Mouse (Mus musculus) CH12F3 (cell line): ENCODE measurements around the gene Zic2.
"Not testable (repeated sequence)": the region's sequence is repeated elsewhere in the genome, so short reads cannot be mapped to it uniquely, and the experiment has no call there.

ENCODE experiments used
- in situ Hi-C: fragments of 300-500 bp; cut with MboI; formaldehyde crosslinking; loops from 2 replicates; pipeline ENCODE4 v1.14.3; 2020; ENCODE audit warnings: low sequenced_read_pairs

Zic2 gene

GRCm38 (mm10) chr14:122461500-122461899 is 13.7 kb upstream of the Zic2 start:
- in situ Hi-C loops, result no loop called here

- in situ Hi-C loops, result no loop called here
Observed at GRCm38 (mm10) chr14:122461966-122462365, 13.3 kb upstream of the Zic2 start.

DNA sequence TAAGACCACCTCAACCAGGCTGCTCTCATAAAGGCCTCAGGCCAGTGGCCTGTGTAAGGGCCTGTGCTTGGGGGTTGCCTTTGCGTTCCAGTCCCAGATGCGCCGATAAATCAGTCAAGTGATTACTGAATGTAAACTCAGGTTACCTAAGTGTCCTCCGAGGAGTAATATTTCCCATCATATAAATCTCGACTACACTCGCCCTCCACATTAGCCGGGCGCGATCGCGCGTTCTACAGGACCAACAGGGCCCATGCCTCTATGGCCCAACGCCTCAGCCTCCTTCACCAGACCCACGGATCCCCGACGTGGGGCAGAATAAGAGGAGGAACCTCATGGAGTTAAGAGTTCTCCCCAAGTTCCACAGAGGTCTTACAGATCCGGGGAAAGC is 12.6 kb upstream of the Zic2 start:
- in situ Hi-C loops, result no loop called here

DNA sequence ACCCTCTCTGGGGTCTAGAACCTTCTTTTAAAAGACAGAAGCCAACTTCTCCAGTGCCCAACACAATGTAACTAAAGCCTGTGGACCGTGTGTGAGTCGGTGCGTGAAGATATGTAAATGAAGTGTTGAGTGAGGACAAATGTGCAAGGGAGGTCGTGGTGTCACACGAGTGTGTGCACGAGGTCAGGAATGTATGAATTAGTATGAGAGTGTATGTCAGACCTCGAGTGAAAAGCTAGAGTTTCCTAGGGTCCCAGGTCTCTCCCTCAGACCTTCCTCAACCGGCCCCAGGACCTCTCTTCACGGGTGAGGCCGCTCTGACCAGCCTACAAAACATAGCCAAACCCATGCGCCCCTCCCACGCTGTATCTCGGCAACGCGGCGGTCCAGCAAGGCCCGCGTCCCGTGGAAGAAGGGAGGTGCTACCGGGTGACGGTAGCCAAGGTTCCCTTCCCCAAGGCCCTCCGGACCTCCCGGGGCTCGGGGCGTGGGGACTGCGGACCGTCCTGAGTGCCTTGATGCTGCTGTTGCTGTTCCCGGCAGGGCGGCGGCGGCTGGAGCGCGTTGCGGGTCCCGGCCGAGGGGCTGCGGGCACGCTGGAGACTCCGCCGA is 12.0 kb upstream of the Zic2 start:
- in situ Hi-C loops, result no loop called here

GRCm38 (mm10) chr14:122463734-122464341 is 11.4 kb upstream of the Zic2 start:
- in situ Hi-C loops, result not testable (repeated sequence)

- in situ Hi-C loops, result no loop called here
Observed at GRCm38 (mm10) chr14:122464351-122464762, 10.9 kb upstream of the Zic2 start.

DNA sequence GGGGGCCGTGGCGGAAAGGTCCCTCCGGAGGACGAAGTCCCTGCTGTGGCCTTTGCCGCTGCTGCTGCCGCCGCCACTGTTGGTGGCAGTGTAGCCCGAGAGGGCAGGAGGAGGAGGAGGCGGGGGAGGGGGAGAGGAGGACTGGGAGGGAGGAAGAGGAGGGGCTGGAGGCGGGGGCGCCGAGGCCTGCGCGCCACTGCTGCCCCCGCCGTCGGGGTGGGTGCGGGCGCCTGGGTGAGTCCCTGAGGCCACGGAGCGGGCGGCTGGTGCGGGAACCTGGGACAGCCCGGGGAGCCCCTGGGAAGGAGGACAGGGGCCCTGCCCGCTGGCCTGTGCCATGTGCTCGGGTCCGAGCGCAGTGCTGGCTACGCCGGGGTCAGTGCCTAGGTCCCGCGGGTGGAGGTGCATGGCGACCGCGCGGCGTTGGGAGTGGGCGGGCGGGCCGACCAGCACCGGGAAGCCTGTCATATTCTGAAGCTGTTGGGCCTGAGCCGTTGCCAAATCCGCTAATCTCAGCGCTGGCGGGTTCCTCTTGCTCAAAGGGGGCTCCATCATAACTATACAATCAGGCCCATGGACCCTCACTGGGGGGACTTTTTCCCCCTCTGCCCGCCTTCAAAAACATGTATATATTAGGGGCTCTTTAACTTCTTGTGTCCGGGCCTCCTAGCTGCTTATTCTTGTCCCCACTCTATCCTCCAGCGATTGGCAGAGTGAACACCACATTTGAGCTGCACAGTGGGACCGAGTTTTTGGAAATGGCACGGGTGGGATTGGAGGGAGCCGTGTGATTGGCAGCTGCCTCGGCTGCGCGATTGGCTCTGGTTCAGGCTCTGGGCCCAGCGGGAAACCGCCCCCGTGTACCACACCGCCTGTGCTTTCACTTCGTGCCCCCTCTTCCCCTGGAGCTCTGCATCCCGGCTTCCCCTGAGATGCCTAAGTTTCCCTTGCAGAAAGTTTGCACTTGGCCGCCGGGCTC is 10.2 kb upstream of the Zic2 start, which contains the start of gene Zic5:
Gene Zic5, minus strand, starts transcription at position 915 of the 979 bp plus-strand sequence.
- in situ Hi-C loops, result no loop called here

- in situ Hi-C loops, result no loop called here
Observed at GRCm38 (mm10) chr14:122465931-122466490, 9.2 kb upstream of the Zic2 start.

DNA sequence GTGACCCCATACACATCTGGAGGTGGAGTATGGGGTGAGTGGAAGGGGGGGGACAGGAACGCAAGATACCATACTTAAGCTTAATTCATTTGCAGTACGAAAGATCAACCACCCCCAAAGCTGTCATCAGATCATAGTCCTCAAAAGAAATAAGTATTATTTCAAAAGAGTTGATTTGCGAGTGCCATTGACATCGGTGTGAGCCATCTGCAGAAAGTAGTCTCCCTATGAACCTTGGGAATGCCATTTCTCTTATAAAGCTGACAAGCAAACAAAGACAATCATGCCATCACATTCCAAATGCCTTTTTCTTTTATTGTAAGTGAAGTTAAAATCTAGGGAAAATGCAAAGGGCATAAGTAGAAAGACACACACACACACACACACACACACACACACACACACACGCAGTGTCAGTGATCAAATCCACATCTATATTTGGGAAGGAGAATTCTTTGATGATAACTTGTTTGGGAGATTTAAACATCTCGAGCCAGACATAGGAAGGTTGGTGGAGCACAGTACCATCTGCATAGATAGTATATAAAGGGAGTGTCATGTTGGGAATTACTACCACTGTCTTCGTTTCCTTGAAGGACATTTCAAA is 8.4 kb upstream of the Zic2 start:
- in situ Hi-C loops, result no loop called here

GRCm38 (mm10) chr14:122467926-122468841 is 7.1 kb upstream of the Zic2 start:
- in situ Hi-C loops, result no loop called here

GRCm38 (mm10) chr14:122468971-122469755 is 6.1 kb upstream of the Zic2 start:
- in situ Hi-C loops, result no loop called here

DNA sequence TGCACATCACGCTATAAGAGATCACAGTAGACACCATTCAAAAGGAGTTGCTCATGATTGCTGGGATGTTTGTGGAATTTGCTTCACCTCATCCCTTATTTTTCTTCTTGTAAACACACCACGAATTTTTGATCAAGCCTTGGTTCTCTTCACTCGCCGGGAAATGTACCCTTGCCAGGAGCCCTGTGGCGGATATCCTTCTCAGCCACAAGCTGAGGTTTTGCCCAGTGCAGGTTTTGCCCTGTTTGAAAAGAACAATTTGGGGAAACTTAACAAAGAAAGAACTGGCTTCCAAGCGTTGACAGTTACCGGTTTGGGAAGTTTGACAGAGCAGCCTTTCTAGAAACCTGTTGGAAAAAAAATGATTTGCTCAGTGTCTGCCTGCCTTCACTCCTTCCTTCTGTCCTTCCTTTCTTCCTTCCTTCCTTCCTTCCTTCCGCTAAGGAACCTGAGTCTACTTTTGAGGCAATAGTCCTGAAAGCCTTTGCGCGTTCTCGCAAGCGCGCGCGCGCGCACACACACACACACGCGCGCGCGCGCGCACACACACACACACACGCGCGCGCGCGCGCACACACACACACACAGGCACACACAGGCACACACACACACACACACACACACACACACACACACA is 3.7 kb upstream of the Zic2 start:
- in situ Hi-C loops, result no loop called here

DNA sequence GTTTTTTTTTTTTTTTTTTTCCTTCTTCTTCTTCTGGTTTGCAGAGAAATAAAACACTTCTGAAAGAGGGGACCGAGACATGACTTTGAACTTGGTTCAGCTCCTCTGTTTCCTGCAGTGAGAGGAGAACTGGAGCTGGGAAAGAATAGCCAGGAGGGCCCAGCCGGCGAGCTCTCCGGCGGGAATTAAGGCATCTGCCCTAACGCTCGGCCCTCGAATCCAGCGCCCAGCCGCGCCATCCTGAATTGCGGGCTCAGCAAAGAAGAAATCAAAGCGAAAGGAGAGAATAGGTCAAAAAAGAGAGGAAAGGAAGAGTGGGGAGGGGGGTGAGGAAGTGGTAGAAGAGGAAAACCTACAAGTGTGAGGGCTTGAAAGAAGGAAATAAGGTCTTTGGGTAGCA is 3.1 kb upstream of the Zic2 start:
- in situ Hi-C loops, result no loop called here

- in situ Hi-C loops, result no loop called here
Observed at GRCm38 (mm10) chr14:122472647-122473046, 2.6 kb upstream of the Zic2 start.

DNA sequence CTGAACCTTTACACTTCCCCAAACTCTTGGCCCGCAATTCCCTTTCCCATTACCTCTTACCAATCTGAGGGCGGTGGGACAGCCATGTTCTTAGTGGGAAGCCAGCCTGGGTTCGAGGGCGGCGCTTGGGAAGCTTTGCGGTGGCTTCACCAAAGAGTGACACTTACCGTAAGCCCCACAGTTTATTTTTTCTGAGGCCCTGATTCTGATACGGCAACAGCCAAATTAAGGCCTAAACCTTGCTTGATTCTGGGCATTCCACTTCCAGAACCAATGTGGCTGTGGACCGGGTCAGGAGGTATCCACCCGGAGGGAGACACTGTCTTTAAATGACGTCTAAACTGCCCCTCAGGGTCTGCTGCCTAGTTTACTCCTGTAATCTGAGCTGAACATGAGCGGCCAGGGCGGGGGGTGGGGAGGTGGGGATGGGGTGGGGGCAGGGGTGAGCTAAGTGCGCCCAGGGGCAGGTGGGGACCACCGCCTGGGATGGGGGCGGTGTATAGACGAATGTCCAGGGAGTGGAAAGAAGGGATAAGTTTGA is 2.0 kb upstream of the Zic2 start:
- in situ Hi-C loops, result no loop called here

- in situ Hi-C loops, result no loop called here
Observed at GRCm38 (mm10) chr14:122474041-122474890, 969 bp upstream of the Zic2 start.

- in situ Hi-C loops, result no loop called here
Observed at GRCm38 (mm10) chr14:122475557-122476040, 364 bp downstream of the Zic2 start.
